Mouse (Mus musculus): ENCODE results near the gene Adam10. TPM values are rescaled to one million over a fixed set of nuclear protein-coding genes. Genes with fewer than 3 reads are reported as not detected.
A peak's percentile ranks its signal among the peaks of the same experiment; 100 is the strongest.

The Adam10 gene
- polyA plus RNA-seq, 1 experiment = 29.5 TPM

DNA sequence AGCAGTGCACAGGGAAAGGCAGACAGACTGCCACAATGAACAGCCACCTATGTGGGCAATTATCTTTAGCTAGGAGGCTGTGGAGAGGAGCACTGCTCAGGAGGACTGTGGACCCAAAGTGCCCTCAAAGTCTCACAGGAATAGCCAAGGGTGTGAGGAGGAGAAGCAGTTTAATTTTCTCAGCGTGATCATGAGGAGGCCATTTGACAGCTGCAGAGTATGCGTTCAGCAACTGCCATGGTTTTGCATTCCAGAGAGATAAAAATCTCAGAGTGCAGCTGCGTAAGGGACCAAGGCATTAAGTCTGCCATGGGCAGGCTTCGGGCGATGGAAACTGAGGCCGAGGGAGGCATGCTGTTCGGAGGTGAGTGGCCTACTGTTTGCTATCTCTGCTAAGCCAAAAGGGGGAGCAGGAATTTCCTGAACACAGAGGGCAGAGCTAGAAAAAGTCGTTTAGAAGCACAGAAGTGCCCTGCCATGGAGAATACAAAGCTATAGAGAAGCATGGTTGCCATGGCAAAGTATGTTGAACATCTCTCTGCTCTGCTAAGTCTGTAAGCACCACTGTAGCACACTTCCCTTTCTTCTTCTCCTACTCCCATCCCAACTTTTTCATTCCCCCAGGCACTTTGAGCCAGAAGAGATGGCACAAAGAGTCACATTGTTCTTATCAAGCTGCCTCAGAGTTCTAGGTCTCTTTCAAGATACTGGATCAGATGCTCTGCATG lies 122.0 kb downstream of the Adam10 start:
- H3K4me1 ChIP-seq (ENCODE audit: control insufficient read depth, insufficient read depth, insufficient read length) = no peaks in the 10 kb centered on the region
- H3K27ac ChIP-seq (ENCODE audit: insufficient read depth, low read length) = no peak overlapping the region
- no peak overlapping the region for H3K4me3 ChIP-seq (ENCODE audit: extremely low read depth, insufficient read depth, insufficient read length)
- no peak for TF ChIP-seq CTCF (IDR thresholded peaks at IDR 0.05; ENCODE audit: extremely low read depth, insufficient read depth, insufficient read length, insufficient replicate concordance)
- TF ChIP-seq POLR2A (IDR thresholded peaks at IDR 0.05; ENCODE audit: low read depth, low read length) = no peak
- H3K27me3 ChIP-seq (ENCODE audit: control insufficient read depth, insufficient read depth, low read length) = no peaks in the 10 kb centered on the region
- 67% methylated on average over 8 of the region's 8 CpGs for WGBS
- DNase-seq (ENCODE audit: low read depth in 1 of 2, low spot score in 2 of 2) = no peak
- no peaks in the 10 kb centered on the region for H3K36me3 ChIP-seq (ENCODE audit: control insufficient read depth, insufficient read depth, low read length)

DNA sequence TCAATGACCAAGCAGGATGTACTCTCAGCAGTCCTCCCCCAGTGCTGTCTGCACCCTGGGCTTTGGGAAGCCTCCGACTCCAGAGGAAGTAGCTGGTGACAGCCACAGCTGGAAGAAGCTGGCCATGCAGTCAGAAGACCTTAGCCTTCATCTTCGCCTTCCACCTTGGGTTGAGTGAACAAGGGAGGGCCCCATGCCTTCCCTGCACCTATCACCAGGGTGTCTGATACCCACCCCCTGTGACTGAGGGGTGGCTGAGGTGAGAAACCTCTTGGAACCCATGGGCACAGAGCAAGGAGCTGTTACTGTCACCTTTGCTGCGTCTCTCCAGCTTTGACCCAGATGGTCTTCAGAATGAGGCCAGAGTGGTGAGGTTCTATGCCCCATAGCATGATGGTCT lies 123.0 kb downstream of the Adam10 start:
- DNase-seq (ENCODE audit: low read depth in 1 of 2, low spot score in 2 of 2) = no peak
- H3K27me3 ChIP-seq (ENCODE audit: control insufficient read depth, insufficient read depth, low read length) = no peaks in the 10 kb centered on the region
- no peaks in the 10 kb centered on the region for H3K4me1 ChIP-seq (ENCODE audit: control insufficient read depth, insufficient read depth, insufficient read length)
- no peak overlapping the region for H3K4me3 ChIP-seq (ENCODE audit: extremely low read depth, insufficient read depth, insufficient read length)
- H3K36me3 ChIP-seq (ENCODE audit: control insufficient read depth, insufficient read depth, low read length) = no peaks in the 10 kb centered on the region
- 94% methylated on average over 3 of the region's 3 CpGs for WGBS
- no peak for TF ChIP-seq POLR2A (IDR thresholded peaks at IDR 0.05; ENCODE audit: low read depth, low read length)
- no peak for TF ChIP-seq CTCF (IDR thresholded peaks at IDR 0.05; ENCODE audit: extremely low read depth, insufficient read depth, insufficient read length, insufficient replicate concordance)
- no peak overlapping the region for H3K27ac ChIP-seq (ENCODE audit: insufficient read depth, low read length)

DNA sequence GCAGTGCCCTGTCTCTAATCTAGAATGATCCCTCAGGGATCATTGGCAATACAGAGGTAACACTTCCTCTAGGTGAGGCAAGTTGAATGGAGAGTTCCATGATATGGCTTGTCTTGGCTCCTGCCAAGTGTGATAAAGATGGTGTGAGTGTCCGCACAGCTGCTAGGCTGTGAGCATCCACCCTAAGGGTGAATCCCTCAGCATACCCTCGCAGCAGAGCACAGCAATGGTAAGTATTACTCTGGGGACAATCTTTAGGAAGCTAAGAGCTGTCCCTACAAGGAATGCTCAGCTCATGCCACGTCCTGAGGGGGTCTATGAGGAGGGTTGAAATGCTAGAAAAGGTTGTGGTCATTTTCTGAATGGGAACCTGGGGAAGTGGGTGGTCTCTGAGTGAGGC lies 124.0 kb downstream of the Adam10 start:
- H3K27me3 ChIP-seq (ENCODE audit: control insufficient read depth, insufficient read depth, low read length) = no peaks in the 10 kb centered on the region
- H3K36me3 ChIP-seq (ENCODE audit: control insufficient read depth, insufficient read depth, low read length) = no peaks in the 10 kb centered on the region
- no peaks in the 10 kb centered on the region for H3K4me1 ChIP-seq (ENCODE audit: control insufficient read depth, insufficient read depth, insufficient read length)
- H3K4me3 ChIP-seq (ENCODE audit: extremely low read depth, insufficient read depth, insufficient read length) = no peak overlapping the region
- DNase-seq (ENCODE audit: low read depth in 1 of 2, low spot score in 2 of 2) = no peak
- no peak overlapping the region for H3K27ac ChIP-seq (ENCODE audit: insufficient read depth, low read length)
- TF ChIP-seq POLR2A (IDR thresholded peaks at IDR 0.05; ENCODE audit: low read depth, low read length) = no peak
- no peak for TF ChIP-seq CTCF (IDR thresholded peaks at IDR 0.05; ENCODE audit: extremely low read depth, insufficient read depth, insufficient read length, insufficient replicate concordance)
- 76% methylated on average over 3 of the region's 3 CpGs for WGBS

DNA sequence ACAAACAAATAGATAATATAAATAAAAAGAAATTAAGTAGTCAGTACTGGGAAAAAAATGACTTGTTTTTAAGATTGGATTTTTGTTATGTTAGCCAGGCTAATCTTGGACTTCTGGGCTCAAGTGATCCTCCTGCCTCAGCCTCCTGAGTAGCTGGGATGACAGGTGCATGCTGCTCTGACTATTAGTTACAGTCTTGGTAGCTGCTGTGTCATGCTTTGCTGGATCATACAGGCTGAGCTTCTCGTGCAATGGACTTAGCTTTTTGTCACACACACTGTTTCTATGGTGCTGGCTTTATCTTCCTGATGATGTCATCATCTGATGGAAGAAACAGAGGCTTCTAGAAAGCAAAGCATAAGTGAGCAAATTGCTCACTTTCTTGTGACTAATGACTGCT lies 127.3 kb downstream of the Adam10 start:
- DNase-seq (ENCODE audit: low read depth in 1 of 2, low spot score in 2 of 2) = no peak
- no peaks in the 10 kb centered on the region for H3K27me3 ChIP-seq (ENCODE audit: control insufficient read depth, insufficient read depth, low read length)
- no peak overlapping the region for H3K4me3 ChIP-seq (ENCODE audit: extremely low read depth, insufficient read depth, insufficient read length)
- H3K36me3 ChIP-seq (ENCODE audit: control insufficient read depth, insufficient read depth, low read length) = no peaks in the 10 kb centered on the region
- H3K4me1 ChIP-seq (ENCODE audit: control insufficient read depth, insufficient read depth, insufficient read length) = no peaks in the 10 kb centered on the region
- no peak overlapping the region for H3K27ac ChIP-seq (ENCODE audit: insufficient read depth, low read length)
- 63% methylated on average over 1 of the region's 1 CpGs for WGBS
- TF ChIP-seq CTCF (IDR thresholded peaks at IDR 0.05; ENCODE audit: extremely low read depth, insufficient read depth, insufficient read length, insufficient replicate concordance) = no peak
- TF ChIP-seq POLR2A (IDR thresholded peaks at IDR 0.05; ENCODE audit: low read depth, low read length) = no peak

DNA sequence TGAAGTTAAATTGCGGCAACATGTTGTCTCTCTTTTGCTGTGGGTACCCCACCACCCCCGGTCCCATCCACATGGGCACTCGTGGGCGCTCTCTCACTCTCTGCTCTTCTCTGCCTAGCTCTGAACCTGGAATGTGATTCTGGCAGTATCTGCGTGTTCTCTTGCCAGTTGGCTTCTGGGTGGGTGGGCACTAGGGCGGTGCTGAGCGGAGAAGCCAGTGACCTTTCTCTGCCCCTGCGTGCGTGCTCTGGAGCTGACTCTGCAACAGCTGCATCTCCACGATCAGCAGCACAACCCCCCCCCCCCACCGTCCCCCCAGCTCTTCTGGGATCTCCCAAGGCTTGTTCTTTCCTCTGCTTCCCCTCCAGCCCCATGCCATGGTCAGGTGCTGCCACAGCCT lies 128.9 kb downstream of the Adam10 start:
- DNase-seq (ENCODE audit: low read depth in 1 of 2, low spot score in 2 of 2) = no peak
- no peak overlapping the region for H3K4me3 ChIP-seq (ENCODE audit: extremely low read depth, insufficient read depth, insufficient read length)
- no peaks in the 10 kb centered on the region for H3K27me3 ChIP-seq (ENCODE audit: control insufficient read depth, insufficient read depth, low read length)
- 62% methylated on average over 11 of the region's 11 CpGs for WGBS
- H3K4me1 ChIP-seq (ENCODE audit: control insufficient read depth, insufficient read depth, insufficient read length) = no peaks in the 10 kb centered on the region
- TF ChIP-seq CTCF (IDR thresholded peaks at IDR 0.05; ENCODE audit: extremely low read depth, insufficient read depth, insufficient read length, insufficient replicate concordance) = no peak
- TF ChIP-seq POLR2A (IDR thresholded peaks at IDR 0.05; ENCODE audit: low read depth, low read length) = no peak
- no peak overlapping the region for H3K27ac ChIP-seq (ENCODE audit: insufficient read depth, low read length)
- no peaks in the 10 kb centered on the region for H3K36me3 ChIP-seq (ENCODE audit: control insufficient read depth, insufficient read depth, low read length)

DNA sequence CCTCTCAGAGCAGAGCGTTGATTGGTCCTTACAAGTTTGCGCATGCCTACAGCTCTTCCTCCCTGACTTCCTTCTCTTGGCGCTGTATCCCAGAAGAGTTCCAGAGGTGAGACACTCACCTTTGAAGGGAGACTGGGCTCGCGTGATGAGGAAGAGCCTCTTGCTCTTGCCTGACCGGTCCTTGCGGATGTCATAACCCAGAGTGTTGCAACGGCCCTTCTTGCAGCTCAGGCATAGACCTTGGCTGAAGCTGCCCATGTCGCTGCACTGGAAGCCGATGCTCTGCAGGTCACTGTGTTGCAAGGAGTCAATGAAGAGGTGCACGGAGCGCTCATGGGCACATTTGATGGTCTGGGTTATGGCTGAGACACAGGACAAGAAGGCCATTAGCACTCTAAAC lies 133.8 kb downstream of the Adam10 start:
- H3K4me1 ChIP-seq (ENCODE audit: control insufficient read depth, insufficient read depth, insufficient read length) = peaks cover 5% of the 10 kb centered on the region; the same call in 1 of the 2 replicates

DNA sequence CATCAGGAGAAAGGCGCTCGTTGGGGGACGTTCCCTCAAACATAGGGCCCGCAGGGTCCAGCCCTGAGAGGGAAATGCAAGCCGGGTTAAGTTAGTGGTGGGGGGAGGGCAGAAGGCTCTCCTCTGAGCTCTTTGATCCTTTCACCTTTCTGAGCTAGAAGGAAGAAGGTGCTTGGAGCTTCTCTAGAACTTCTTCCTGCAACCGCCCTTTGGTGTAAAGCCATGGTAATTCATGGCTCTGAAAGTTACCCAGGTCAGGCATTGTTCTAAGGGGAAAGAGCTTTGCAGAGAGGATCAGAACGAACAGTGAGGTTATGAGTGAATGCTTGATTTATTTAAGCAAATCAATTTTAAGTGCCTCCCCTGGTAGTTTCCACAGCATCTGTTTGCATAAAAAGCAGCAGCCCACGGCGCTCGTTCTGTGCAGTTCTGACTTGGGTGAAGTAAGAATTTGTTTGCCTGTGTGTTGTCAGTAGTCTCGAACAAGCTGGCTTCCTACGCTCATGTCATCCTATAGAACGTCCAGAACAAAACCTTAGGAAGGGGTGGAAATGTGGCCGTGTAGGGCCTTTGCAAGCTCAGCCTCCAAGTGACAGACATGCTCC lies 138.0 kb downstream of the Adam10 start:
- Histone ChIP-seq H3K27ac (ENCODE audit: insufficient read depth, low read length) (no peak overlapping the region), H3K36me3 (ENCODE audit: control insufficient read depth, insufficient read depth, low read length) (no peaks in the 10 kb centered on the region), H3K4me1 (ENCODE audit: control insufficient read depth, insufficient read depth, insufficient read length) (peaks cover 5% of the 10 kb centered on the region; the same call in 1 of the 2 replicates), H3K27me3 (ENCODE audit: control insufficient read depth, insufficient read depth, low read length) (no peaks in the 10 kb centered on the region), H3K4me3 (ENCODE audit: extremely low read depth, insufficient read depth, insufficient read length) (no peak overlapping the region)
- whole genome bisulfite sequencing = 68% methylated on average over 14 of the region's 14 CpGs
- TF ChIP-seq CTCF (IDR thresholded peaks at IDR 0.05; ENCODE audit: extremely low read depth, insufficient read depth, insufficient read length, insufficient replicate concordance) (no peak), POLR2A (IDR thresholded peaks at IDR 0.05; ENCODE audit: low read depth, low read length) (no peak)
- peak in 1 of 2 experiments; percentile 13 for DNase-seq (ENCODE audit: low read depth in 1 of 2, low spot score in 2 of 2)

More for the DNA sequence above, 133.8 kb downstream of the Adam10 start:
- H3K36me3 ChIP-seq (ENCODE audit: control insufficient read depth, insufficient read depth, low read length) = no peaks in the 10 kb centered on the region
- no peaks in the 10 kb centered on the region for H3K27me3 ChIP-seq (ENCODE audit: control insufficient read depth, insufficient read depth, low read length)
- H3K4me3 ChIP-seq (ENCODE audit: extremely low read depth, insufficient read depth, insufficient read length) = no peak overlapping the region
- DNase-seq (ENCODE audit: low read depth in 1 of 2, low spot score in 2 of 2) = no peak
- H3K27ac ChIP-seq (ENCODE audit: insufficient read depth, low read length) = no peak overlapping the region
- TF ChIP-seq POLR2A (IDR thresholded peaks at IDR 0.05; ENCODE audit: low read depth, low read length) (no peak), CTCF (IDR thresholded peaks at IDR 0.05; ENCODE audit: extremely low read depth, insufficient read depth, insufficient read length, insufficient replicate concordance) (no peak)
- 93% methylated on average over 12 of the region's 12 CpGs for WGBS
